Mouse (Mus musculus): ENCODE data around the gene Krt8. TPM values are rescaled to one million over a fixed set of nuclear protein-coding genes. Genes with fewer than 3 reads are reported as not detected.

The Krt8 gene
- polyA plus RNA-seq, 1 experiment from 2014 or later: 75.3 TPM

DNA sequence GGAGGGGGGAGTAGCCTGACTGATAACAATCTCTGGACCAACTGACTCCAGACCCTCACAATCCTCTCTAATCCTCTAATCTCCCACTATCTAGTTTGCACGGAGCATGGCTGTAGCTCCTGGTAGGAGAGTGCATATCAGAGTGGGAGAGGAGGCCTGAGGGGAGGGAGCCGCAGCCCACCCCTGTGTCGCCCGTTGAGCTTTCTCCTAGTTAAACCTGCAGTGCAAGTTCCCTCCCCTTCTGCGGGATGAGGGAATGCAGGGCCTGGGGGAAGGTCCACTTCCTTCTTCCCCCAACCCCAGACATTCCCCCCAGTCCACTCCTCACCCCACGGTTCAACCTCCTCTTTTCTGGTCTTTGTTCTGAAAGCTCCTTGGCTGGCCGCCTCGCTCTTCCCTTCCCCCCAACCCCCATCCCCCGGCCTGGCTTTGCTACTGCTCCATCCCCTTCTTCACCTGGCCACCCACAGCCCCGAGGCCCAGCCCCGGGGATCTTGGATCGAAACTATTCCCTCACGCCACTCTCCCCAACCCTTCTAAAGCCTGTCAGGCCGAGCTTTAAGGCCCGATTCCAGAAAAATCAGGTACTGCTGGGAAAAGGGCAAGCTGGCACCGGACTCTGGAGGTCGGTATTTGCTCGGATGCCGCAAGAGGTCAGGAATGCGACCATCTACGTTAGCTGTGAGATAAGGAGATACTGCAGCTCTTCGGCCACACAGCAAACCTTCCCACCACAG, 21.0 kb upstream of the Krt8 start:
- Histone ChIP-seq H3K4me2 (peak overlapping the region; percentile 46), H3K4me3 (0 out of 2 replicates have a peak overlapping the region, but pooled peaks have one; percentile 8), H3K4me1 (peaks cover 29% of the 10 kb centered on the region), H3K9ac (0 out of 2 replicates have a peak overlapping the region, but pooled peaks have one; percentile 6), H3K27me3 (replicated peaks) (peaks cover 58% of the 10 kb centered on the region), H3K27ac (peak overlapping the region; percentile 67), H3K36me3 (peaks cover 8% of the 10 kb centered on the region; the same call in 1 of the 2 replicates), H3K9me3 (replicated peaks) (no peaks in the 10 kb centered on the region)
- ATAC-seq: no peak
- 6% methylated on average over 22 of the region's 22 CpGs for WGBS (ENCODE audit: insufficient replicate concordance)

- H3K4me1 ChIP-seq: peaks cover 29% of the 10 kb centered on the region
- H3K27ac ChIP-seq: no peak overlapping the region
- H3K9ac ChIP-seq: no peak overlapping the region
- ATAC-seq: no peak
- H3K4me3 ChIP-seq: no peak overlapping the region
- WGBS (ENCODE audit: insufficient replicate concordance): 62% methylated on average over 8 of the region's 8 CpGs
- no peaks in the 10 kb centered on the region for H3K9me3 ChIP-seq (replicated peaks)
- no peaks in the 10 kb centered on the region for H3K36me3 ChIP-seq
- H3K27me3 ChIP-seq (replicated peaks): peaks cover 60% of the 10 kb centered on the region
- H3K4me2 ChIP-seq: no peak overlapping the region
These were observed 19.6 kb upstream of the Krt8 start for GRCm38 (mm10) chr15:102023888-102024287.

DNA sequence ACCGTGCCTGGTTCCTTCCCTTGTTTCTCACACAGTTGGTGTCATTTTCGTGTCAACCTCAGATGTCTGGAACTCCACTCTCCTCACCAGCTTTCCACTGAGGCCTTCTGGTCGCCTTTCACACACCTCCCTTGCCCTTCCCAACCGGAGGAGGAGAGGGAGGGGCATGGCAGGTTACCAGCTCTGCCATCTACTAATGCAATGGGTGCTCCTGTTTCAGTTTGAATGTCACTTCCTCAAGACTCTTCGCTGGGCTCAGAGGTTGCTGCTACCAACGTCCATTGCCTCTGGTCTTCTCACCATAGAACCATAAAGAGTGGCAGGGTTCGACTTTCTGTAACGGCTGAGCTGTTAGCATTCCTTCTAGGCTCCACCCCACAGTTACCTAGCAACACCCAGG, 18.2 kb upstream of the Krt8 start:
- H3K4me1 ChIP-seq: peaks cover 25% of the 10 kb centered on the region
- no peak overlapping the region for H3K4me2 ChIP-seq
- H3K4me3 ChIP-seq: no peak overlapping the region
- no peak for ATAC-seq
- H3K27ac ChIP-seq: no peak overlapping the region
- no peaks in the 10 kb centered on the region for H3K36me3 ChIP-seq
- H3K27me3 ChIP-seq (replicated peaks): peaks cover 47% of the 10 kb centered on the region
- 40% methylated on average over 8 of the region's 8 CpGs for WGBS (ENCODE audit: insufficient replicate concordance)
- no peak overlapping the region for H3K9ac ChIP-seq
- no peaks in the 10 kb centered on the region for H3K9me3 ChIP-seq (replicated peaks)

- 16% methylated on average over 7 of the region's 7 CpGs for WGBS (ENCODE audit: insufficient replicate concordance)
- Histone ChIP-seq H3K9me3 (replicated peaks) (no peaks in the 10 kb centered on the region), H3K27me3 (replicated peaks) (0 out of 2 replicates have a peak, but pooled peaks cover 4% of the 10 kb centered on the region), H3K4me3 (no peak overlapping the region), H3K4me1 (peaks cover 40% of the 10 kb centered on the region), H3K36me3 (no peaks in the 10 kb centered on the region), H3K27ac (peak overlapping the region; percentile 61), H3K4me2 (no peak overlapping the region), H3K9ac (no peak overlapping the region)
- peak; percentile 55; the same call in 1 of the 2 replicates for ATAC-seq
These were observed 13.7 kb upstream of the Krt8 start for GRCm38 (mm10) chr15:102017918-102018463.

DNA sequence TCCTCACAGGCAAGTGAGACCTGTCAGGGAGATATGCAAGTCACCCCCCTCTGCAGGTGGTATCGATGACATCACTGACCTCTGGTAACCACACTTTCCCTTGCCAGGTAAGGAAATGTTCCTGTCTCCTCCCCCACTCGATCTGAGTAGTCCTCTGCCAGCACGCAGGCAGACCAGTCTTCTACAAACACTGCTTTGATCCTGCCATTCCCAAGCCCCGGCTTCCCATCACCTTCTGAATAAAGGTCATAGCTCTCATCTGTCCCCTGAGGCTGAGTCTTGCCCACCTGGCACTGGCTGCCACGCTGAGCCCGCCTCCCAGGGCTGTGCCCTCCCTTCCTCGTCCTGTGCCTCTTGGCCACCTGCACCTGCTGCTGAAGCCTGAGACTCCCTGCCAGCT, 12.5 kb upstream of the Krt8 start:
- Histone ChIP-seq H3K27ac (peak overlapping the region; percentile 61), H3K27me3 (replicated peaks) (0 out of 2 replicates have a peak, but pooled peaks cover 4% of the 10 kb centered on the region), H3K4me1 (peaks cover 40% of the 10 kb centered on the region), H3K4me2 (no peak overlapping the region), H3K9ac (no peak overlapping the region), H3K36me3 (no peaks in the 10 kb centered on the region), H3K9me3 (replicated peaks) (no peaks in the 10 kb centered on the region), H3K4me3 (no peak overlapping the region)
- no peak for ATAC-seq
- WGBS (ENCODE audit: insufficient replicate concordance): 42% methylated on average over 7 of the region's 7 CpGs

- Histone ChIP-seq H3K36me3 (no peaks in the 10 kb centered on the region), H3K4me1 (peaks cover 40% of the 10 kb centered on the region), H3K4me3 (no peak overlapping the region), H3K27ac (no peak overlapping the region), H3K4me2 (no peak overlapping the region), H3K27me3 (replicated peaks) (0 out of 2 replicates have a peak, but pooled peaks cover 4% of the 10 kb centered on the region), H3K9me3 (replicated peaks) (no peaks in the 10 kb centered on the region), H3K9ac (no peak overlapping the region)
- no peak for ATAC-seq
- 24% methylated on average over 3 of the region's 3 CpGs for WGBS (ENCODE audit: insufficient replicate concordance)
These were observed 11.8 kb upstream of the Krt8 start for GRCm38 (mm10) chr15:102016096-102016495.

DNA sequence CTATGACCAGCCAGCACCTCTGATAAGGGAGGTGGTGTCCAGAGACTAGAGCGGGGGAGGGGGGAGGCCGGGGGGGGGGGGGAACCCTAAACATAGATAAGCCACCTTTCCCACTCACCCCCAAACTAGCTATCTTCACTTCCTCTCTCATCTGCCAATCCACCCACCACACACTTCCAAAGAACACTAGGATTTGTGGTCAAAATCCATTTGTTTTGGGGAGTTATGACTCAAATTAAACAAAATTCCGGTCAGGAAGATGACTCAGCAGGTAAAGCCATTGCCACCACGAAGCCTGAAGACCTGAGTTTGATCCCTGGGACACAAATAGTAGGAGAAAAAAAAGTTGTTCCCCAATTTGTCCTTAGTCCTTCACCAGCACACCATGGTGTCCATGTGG, 10.6 kb upstream of the Krt8 start:
- 8% methylated on average over 4 of the region's 4 CpGs for WGBS (ENCODE audit: insufficient replicate concordance)
- no peak overlapping the region for H3K4me2 ChIP-seq
- H3K4me1 ChIP-seq: peaks cover 40% of the 10 kb centered on the region
- H3K4me3 ChIP-seq: no peak overlapping the region
- no peak overlapping the region for H3K9ac ChIP-seq
- no peaks in the 10 kb centered on the region for H3K27me3 ChIP-seq (replicated peaks)
- H3K36me3 ChIP-seq: no peaks in the 10 kb centered on the region
- H3K27ac ChIP-seq: no peak overlapping the region
- no peak for ATAC-seq
- no peaks in the 10 kb centered on the region for H3K9me3 ChIP-seq (replicated peaks)

GRCm38 (mm10) chr15:102013651-102014050, 9.4 kb upstream of the Krt8 start:
- no peak; the same call in 1 of the 2 replicates for ATAC-seq
- peaks cover 40% of the 10 kb centered on the region for H3K4me1 ChIP-seq
- no peak overlapping the region for H3K9ac ChIP-seq
- peaks cover 4% of the 10 kb centered on the region for H3K27me3 ChIP-seq (replicated peaks)
- H3K27ac ChIP-seq: no peak overlapping the region
- 43% methylated on average over 3 of the region's 3 CpGs for WGBS (ENCODE audit: insufficient replicate concordance)
- no peaks in the 10 kb centered on the region for H3K9me3 ChIP-seq (replicated peaks)
- no peaks in the 10 kb centered on the region for H3K36me3 ChIP-seq
- no peak overlapping the region for H3K4me2 ChIP-seq
- H3K4me3 ChIP-seq: no peak overlapping the region

GRCm38 (mm10) chr15:102012260-102012765, 8.0 kb upstream of the Krt8 start:
- H3K4me3 ChIP-seq: no peak overlapping the region
- no peaks in the 10 kb centered on the region for H3K9me3 ChIP-seq (replicated peaks)
- H3K4me2 ChIP-seq: no peak overlapping the region
- WGBS (ENCODE audit: insufficient replicate concordance): 52% methylated on average over 4 of the region's 4 CpGs
- H3K36me3 ChIP-seq: no peaks in the 10 kb centered on the region
- no peak overlapping the region for H3K27ac ChIP-seq
- peaks cover 29% of the 10 kb centered on the region for H3K4me1 ChIP-seq
- H3K27me3 ChIP-seq (replicated peaks): peaks cover 18% of the 10 kb centered on the region
- ATAC-seq: no peak
- no peak overlapping the region for H3K9ac ChIP-seq

DNA sequence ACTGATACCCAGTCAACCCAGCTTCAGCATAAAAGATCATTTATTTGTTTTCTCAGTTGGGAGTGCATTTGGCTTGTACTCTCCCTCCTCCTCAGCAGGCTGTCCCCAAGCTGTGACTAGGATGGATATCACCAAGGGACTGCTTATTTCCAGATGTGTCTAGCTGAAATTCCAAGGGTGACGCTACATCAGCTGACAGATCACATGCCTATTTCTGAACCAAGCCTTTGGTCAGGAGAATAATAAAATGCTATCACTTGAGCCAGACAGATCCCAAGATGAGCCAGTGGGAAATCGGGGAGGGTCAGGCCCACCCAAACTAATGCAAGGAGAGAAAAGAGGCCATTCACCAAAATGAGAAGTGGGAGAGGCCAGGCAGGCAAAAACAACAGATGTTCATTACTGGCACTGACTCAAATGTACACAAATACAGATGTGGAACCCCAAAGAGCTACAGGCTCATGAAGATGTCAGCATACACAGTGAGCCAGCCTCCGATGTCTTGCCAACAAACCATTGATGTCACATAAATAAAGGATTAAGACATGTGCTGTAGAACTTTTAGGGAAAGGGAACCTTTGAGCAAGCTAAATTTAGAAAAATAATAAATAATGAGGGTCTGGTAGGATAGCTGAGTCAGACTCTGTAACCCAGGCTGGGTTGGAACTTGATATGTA, 6.4 kb upstream of the Krt8 start:
- ATAC-seq: no peak
- no peak overlapping the region for H3K27ac ChIP-seq
- no peak overlapping the region for H3K9ac ChIP-seq
- peaks cover 34% of the 10 kb centered on the region for H3K27me3 ChIP-seq (replicated peaks)
- no peaks in the 10 kb centered on the region for H3K9me3 ChIP-seq (replicated peaks)
- H3K4me2 ChIP-seq: no peak overlapping the region
- WGBS (ENCODE audit: insufficient replicate concordance): 69% methylated on average over 3 of the region's 3 CpGs
- peaks cover 22% of the 10 kb centered on the region for H3K4me1 ChIP-seq
- no peak overlapping the region for H3K4me3 ChIP-seq
- no peaks in the 10 kb centered on the region for H3K36me3 ChIP-seq

DNA sequence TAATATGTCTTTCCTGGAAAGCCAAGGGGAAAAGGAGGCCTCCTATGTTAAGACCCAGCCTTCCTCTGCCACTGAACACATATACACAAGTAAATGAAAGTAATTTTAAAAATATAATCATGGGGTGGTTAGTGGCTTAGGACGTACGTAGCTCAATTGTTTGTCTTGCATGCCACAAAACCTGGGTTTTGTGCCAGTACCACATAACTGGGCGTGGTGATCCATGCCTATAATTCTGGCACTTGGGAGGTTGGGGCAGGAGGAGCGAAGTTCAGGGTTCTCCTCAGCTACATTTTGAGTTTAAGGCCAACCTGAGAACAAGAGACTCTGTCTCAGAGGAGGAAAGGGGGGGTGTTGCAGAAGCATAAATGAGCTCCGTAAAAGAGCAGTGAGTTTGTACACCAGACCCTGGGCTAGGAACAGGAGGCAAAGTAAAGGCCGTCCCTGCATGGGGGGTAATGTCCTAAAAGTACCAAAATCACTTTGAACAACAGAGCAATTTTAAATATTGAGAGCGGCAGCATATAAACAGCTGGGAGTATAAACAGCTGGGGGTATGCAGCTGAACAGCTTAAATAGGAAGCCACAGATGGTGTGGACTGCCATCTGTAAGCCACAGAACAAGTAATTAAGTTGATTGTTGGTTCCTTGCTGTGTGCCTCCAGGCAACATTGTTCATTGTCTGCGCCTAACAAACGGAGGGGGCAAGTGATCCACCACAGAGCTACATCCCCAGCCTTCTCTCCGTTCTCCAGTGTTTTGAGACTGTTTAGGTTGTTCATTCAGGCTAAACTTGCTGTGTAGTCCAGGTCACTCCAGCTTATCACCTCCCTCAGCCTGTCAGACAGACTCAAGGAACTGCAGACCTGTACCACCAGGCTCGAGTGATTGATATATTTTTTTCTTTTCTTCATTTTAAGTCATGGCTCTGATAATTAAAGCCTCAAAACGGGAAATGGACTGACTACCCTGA, 3.1 kb upstream of the Krt8 start:
- H3K4me2 ChIP-seq: no peak overlapping the region
- H3K9ac ChIP-seq: no peak overlapping the region
- no peak overlapping the region for H3K27ac ChIP-seq
- peaks cover 15% of the 10 kb centered on the region for H3K4me1 ChIP-seq
- no peaks in the 10 kb centered on the region for H3K36me3 ChIP-seq
- H3K27me3 ChIP-seq (replicated peaks): peaks cover 67% of the 10 kb centered on the region
- H3K4me3 ChIP-seq: no peak overlapping the region
- no peaks in the 10 kb centered on the region for H3K9me3 ChIP-seq (replicated peaks)
- 46% methylated on average over 12 of the region's 12 CpGs for WGBS (ENCODE audit: insufficient replicate concordance)
- no peak for ATAC-seq
